Mouse (Mus musculus) frontal cortex, adult (tissue): Measurements from ENCODE around the gene Atg16l1.

Experiments used
- ATAC-seq: cut with Nextera tagmentation; 2 replicates; pipeline ENCODE4 v1.9.2; 2017; ENCODE audit warnings: mild to moderate bottlenecking, moderate library complexity, mixed read lengths; ENCODE audit not compliant: low TSS enrichment

Atg16l1 gene

GRCm38 (mm10) chr1:87829621-87830211 is 74.0 kb downstream of the Atg16l1 start:
- no peak for ATAC-seq

GRCm38 (mm10) chr1:87836453-87836852 is 80.8 kb downstream of the Atg16l1 start:
- ATAC-seq = no peak

GRCm38 (mm10) chr1:87837018-87837417 is 81.3 kb downstream of the Atg16l1 start:
- no peak for ATAC-seq

- no peak for ATAC-seq
These were observed 84.9 kb downstream of the Atg16l1 start for GRCm38 (mm10) chr1:87840411-87841208.
